8 mouse cellular contexts compared by ENCODE assay signal in the genomic region with DNA sequence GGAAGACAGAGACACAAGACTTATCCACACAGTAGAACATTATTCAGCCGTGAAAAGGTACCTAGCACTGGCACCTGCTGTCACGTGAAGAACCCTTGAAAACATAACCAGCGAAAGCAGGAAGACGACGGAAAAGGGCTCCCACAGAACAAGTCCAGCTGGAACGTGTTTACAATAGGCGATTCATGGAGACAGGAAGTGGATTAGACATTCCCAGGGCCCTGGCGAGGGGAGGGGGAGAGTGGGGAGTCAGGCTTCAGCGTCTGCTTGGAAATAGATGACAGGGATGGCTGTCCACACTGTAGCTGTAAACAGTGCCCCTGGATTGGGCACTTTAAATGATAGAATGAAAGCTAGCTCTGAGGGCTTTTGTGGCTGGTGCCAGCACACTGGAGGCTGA. TPM values are rescaled to one million over a fixed set of nuclear protein-coding genes. Genes with fewer than 3 reads are reported as not detected.
DNase-seq lines count a peak whose midpoint lies in the region; ATAC-seq and TF ChIP-seq lines count a peak whose summit lies in the region.

No protein-coding gene starts in this region.

- peak; percentile 65 for ATAC-seq in kidney, embryonic 15.5 days (replicated peaks; ENCODE audit: low FRiP score)

- no peak overlapping the region for H3K4me3 ChIP-seq in heart, adult 2 months
- H3K4me3 ChIP-seq in kidney, embryonic 15.5 days (replicated peaks), result no peak overlapping the region

- TF ChIP-seq EP300 in heart, adult 2 months (IDR thresholded peaks at IDR 0.05; ENCODE audit: insufficient read depth, low read depth, low read length), result peak; percentile 57; the same call in 1 of the 2 replicates

- peak overlapping the region; percentile 26; the same call in 1 of the 2 replicates for H3K9ac ChIP-seq in heart, adult 2 months (ENCODE audit: low read depth, low read length)
- no peak overlapping the region for H3K9ac ChIP-seq in kidney, embryonic 15.5 days

- DNase-seq in cerebellum, postnatal 10 days, result peak; percentile 53 to 54
- DNase-seq in cerebellum, postnatal 25 days, result no peak
- DNase-seq in heart, adult 2 months, result peak; percentile 54 to 59
- DNase-seq in lung, postnatal 25 days (ENCODE audit: low spot score), result peak; percentile 86
- DNase-seq in left cerebral cortex, adult 18-20 months (ENCODE audit: low spot score in 2 of 2), result no peak
- no peak for DNase-seq in cerebellum, postnatal 36 days
- DNase-seq in left cerebral cortex, postnatal 36 days (ENCODE audit: low spot score in 2 of 2), result no peak

- no peaks in the 10 kb centered on the region for H3K79me2 ChIP-seq in heart, adult 2 months (replicated peaks; ENCODE audit: control insufficient read depth, insufficient read depth, low read length)

- no peak for TF ChIP-seq CTCF in heart, adult 2 months (IDR thresholded peaks at IDR 0.05)

- intact Hi-C loops in heart, adult 2 months (cut with DNase I), result loop anchor here (5.0 kb wide), 1 partner anchor 241 kb away; no protein-coding TSS in a partner anchor
- intact Hi-C loops in left cerebral cortex, postnatal 36 days (cut with DNase I), result loop anchor here (5.0 kb wide), 1 partner anchor 41 kb away; no protein-coding TSS in a partner anchor

- H3K27ac ChIP-seq in heart, adult 2 months, result peak overlapping the region; percentile 79
- peak overlapping the region; percentile 90 for H3K27ac ChIP-seq in kidney, embryonic 15.5 days

- H3K27me3 ChIP-seq in heart, adult 2 months (ENCODE audit: control insufficient read depth, insufficient read depth, low read length), result no peaks in the 10 kb centered on the region
- no peaks in the 10 kb centered on the region for H3K27me3 ChIP-seq in kidney, embryonic 15.5 days

- H3K9me3 ChIP-seq in kidney, embryonic 15.5 days (replicated peaks), result no peaks in the 10 kb centered on the region

- H3K4me2 ChIP-seq in kidney, embryonic 15.5 days, result peak overlapping the region; percentile 26; the same call in 1 of the 2 replicates

- no peaks in the 10 kb centered on the region for H3K36me3 ChIP-seq in heart, adult 2 months (ENCODE audit: control insufficient read depth, insufficient read depth, low read length)
- no peaks in the 10 kb centered on the region for H3K36me3 ChIP-seq in kidney, embryonic 15.5 days

- peaks cover 8% of the 10 kb centered on the region for H3K4me1 ChIP-seq in heart, adult 2 months (ENCODE audit: control insufficient read depth, insufficient read depth, low read length)
- H3K4me1 ChIP-seq in kidney, embryonic 15.5 days, result peaks cover 33% of the 10 kb centered on the region

- 25% methylated on average over 9 of the region's 9 CpGs for WGBS in heart, adult 2 months
- 8% methylated on average over 9 of the region's 9 CpGs for WGBS in kidney, embryonic 15.5 days

- no peak for TF ChIP-seq POLR2A in heart, adult 2 months (IDR thresholded peaks at IDR 0.05; ENCODE audit: insufficient read depth, low read depth, low read length)

RNA-seq across cellular contexts. Expression of a gene that starts 8.6 kb away (rescaled TPM):
- 10 to 100 TPM; 42.2 to 44.4 TPM for total RNA-seq in heart, adult 2 months (2021)
- 44.7 and 52.7 TPM in 2 replicates for polyA plus RNA-seq in heart, adult 2 months (2012; rRNA removed)
- polyA plus RNA-seq in kidney, embryonic 15.5 days (2015; fragmentation: Nextera tagmentation; extraction: Ambion mirVana), result 49.5 and 55.5 TPM in 2 replicates
- 10 to 100 TPM; 64.6 to 67.2 TPM for total RNA-seq in left cerebral cortex, adult 18-20 months (2021)
- 10 to 100 TPM; 57.6 to 65.0 TPM for total RNA-seq in left cerebral cortex, postnatal 36 days (2021)

RNA-seq across cellular contexts. Expression of a gene that starts 13.1 kb away (rescaled TPM):
- total RNA-seq in heart, adult 2 months (2021), result not detected
- 0.59 and 1.5 TPM in 2 replicates for polyA plus RNA-seq in heart, adult 2 months (2012; rRNA removed)
- 0.60 and 1.8 TPM in 2 replicates for polyA plus RNA-seq in kidney, embryonic 15.5 days (2015; fragmentation: Nextera tagmentation; extraction: Ambion mirVana)
- total RNA-seq in left cerebral cortex, adult 18-20 months (2021), result not detected
- not detected for total RNA-seq in left cerebral cortex, postnatal 36 days (2021)

RNA-seq across cellular contexts. Expression of a gene that starts 26.0 kb away (rescaled TPM):
- 10 to 100 TPM; 30.8 to 37.1 TPM for total RNA-seq in heart, adult 2 months (2021)
- polyA plus RNA-seq in heart, adult 2 months (2012; rRNA removed), result 62.3 and 71.8 TPM in 2 replicates
- 46.2 and 51.1 TPM in 2 replicates for polyA plus RNA-seq in kidney, embryonic 15.5 days (2015; fragmentation: Nextera tagmentation; extraction: Ambion mirVana)
- 10 to 100 TPM; 15.3 to 16.3 TPM for total RNA-seq in left cerebral cortex, adult 18-20 months (2021)
- 10 to 100 TPM; 14.4 to 16.5 TPM for total RNA-seq in left cerebral cortex, postnatal 36 days (2021)

RNA-seq across cellular contexts. Expression of a gene that starts 31.1 kb away (rescaled TPM):
- total RNA-seq in heart, adult 2 months (2021), result not detected
- 0.04 TPM in 1 of 2 replicates, not detected in the other for polyA plus RNA-seq in heart, adult 2 months (2012; rRNA removed)
- 0.14 and 0.60 TPM in 2 replicates for polyA plus RNA-seq in kidney, embryonic 15.5 days (2015; fragmentation: Nextera tagmentation; extraction: Ambion mirVana)
- under 1 TPM in 1 of 2 experiments, not detected in 1; 0.52 TPM for total RNA-seq in left cerebral cortex, adult 18-20 months (2021)
- under 1 TPM in 1 of 2 experiments, not detected in 1; 0.97 TPM for total RNA-seq in left cerebral cortex, postnatal 36 days (2021)

RNA-seq across cellular contexts. Expression of a gene that starts 31.2 kb away (rescaled TPM):
- total RNA-seq in heart, adult 2 months (2021), result 1 to 10 TPM; 2.6 to 3.3 TPM
- 12.6 and 19.2 TPM in 2 replicates for polyA plus RNA-seq in heart, adult 2 months (2012; rRNA removed)
- 34.4 and 41.6 TPM in 2 replicates for polyA plus RNA-seq in kidney, embryonic 15.5 days (2015; fragmentation: Nextera tagmentation; extraction: Ambion mirVana)
- total RNA-seq in left cerebral cortex, adult 18-20 months (2021), result 10 to 100 TPM; 33.8 to 39.9 TPM
- 10 to 100 TPM; 23.7 to 31.5 TPM for total RNA-seq in left cerebral cortex, postnatal 36 days (2021)

Comparison
In these comparisons a context has a peak if more than half of its experiments do, and no peak if none do; other contexts are left out.
1. DNase-seq: peak in cerebellum, postnatal 10 days (2 of 2), heart, adult 2 months (2 of 2) and lung, postnatal 25 days (single experiment); none in cerebellum, postnatal 25 days (0 of 2), left cerebral cortex, adult 18-20 months (0 of 2), cerebellum, postnatal 36 days (0 of 2) and left cerebral cortex, postnatal 36 days (0 of 2).